Mouse (Mus musculus): Measurements from ENCODE around the gene Fasl. TPM values are rescaled to one million over a fixed set of nuclear protein-coding genes. Genes with fewer than 3 reads are reported as not detected.

The Fasl gene
- total RNA-seq (2023): 35.9 TPM

DNA sequence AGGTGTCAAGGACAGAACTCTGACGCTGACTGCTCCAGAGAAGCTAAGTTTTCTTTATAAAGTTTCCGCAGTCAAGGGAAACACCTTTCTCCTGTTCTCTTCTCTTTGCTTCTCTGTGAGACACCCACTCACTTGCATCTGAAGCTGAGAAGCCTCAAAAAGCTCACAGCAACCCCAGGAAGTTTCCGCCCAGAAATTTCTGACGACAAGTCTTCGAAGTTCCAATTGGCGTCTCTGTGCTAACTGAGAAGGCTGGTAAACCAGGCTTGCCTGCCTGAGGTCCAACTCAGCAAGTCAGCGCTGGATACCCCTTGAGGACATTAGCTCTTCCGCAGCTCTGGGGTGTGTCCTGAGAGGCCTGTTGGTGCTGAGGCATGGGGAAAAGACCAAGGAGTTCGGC lies at the start of gene Fasl:
Gene Fasl (minus strand): TSS at position 157 of the 400 bp plus-strand sequence.

Other genes with a start within 250 kb of the Fasl start
- 158 TPM for gene Suco, start 88.2 kb upstream of the Fasl start, total RNA-seq (2023)
- 19.2 TPM for gene Pigc, start 180.7 kb upstream of the Fasl start, total RNA-seq (2023)
- gene 4930558K02Rik, start 191.1 kb upstream of the Fasl start, total RNA-seq (2023): not detected